Mouse (Mus musculus): Measurements from ENCODE around the gene Add3.

Add3 gene

DNA sequence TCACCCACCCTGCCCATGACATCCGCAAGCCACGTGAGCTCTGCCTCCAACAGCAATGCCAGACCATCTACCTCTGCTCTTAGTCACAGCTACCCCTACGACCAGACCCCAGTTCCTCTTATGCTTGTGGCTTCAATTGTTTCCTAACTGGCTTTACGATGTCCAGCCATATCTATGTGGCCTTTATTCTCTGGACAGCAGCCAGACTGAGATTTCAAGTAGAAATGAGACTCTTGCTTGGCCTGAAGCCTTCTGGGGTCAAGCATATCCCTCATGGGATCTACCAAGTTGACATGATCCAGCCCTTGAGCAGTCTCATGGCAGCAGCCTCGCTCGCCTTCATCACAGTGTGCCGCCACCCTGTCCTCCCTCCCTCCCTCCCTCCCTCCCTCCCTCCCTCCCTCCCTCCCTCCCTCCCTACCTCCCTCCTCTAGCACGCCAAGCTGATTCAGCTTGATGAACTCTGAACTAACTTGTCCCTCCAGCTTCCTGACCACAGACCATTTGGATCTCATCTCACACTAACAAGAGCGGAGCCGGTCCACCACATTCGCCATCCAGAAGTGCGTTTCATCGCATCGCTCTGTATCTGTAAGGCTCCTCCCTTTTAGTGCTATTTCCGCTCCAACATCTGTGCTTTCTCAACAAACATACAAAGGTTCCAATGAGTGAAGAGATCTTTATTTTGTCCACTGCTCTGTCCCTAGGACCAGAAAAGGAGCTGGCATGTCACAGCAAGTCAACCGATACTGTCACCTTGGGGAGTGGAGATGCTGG lies 9.7 kb upstream of the Add3 start:
- no peak for DNase-seq (ENCODE audit: low read depth, low spot score)

DNA sequence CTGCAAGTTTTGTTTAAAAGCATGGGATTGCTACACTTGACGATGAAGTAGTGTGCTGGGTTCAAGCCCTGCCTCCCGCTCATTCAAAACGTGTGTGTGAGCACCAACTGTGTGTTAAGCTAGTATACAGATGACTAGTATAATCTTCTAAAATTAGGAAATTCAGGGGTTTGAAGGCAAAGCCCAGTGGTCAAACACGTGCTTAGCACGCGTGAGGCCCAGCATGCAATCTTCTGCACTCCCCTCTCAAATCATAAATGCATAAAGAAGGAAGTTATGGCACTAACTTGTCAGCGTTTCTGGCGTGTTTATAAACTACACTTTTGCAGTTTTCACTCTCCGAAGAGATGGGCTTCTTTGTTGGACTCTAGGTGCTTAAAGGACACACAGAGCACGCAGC lies 7.8 kb upstream of the Add3 start:
- no peak for DNase-seq (ENCODE audit: low read depth, low spot score)

DNA sequence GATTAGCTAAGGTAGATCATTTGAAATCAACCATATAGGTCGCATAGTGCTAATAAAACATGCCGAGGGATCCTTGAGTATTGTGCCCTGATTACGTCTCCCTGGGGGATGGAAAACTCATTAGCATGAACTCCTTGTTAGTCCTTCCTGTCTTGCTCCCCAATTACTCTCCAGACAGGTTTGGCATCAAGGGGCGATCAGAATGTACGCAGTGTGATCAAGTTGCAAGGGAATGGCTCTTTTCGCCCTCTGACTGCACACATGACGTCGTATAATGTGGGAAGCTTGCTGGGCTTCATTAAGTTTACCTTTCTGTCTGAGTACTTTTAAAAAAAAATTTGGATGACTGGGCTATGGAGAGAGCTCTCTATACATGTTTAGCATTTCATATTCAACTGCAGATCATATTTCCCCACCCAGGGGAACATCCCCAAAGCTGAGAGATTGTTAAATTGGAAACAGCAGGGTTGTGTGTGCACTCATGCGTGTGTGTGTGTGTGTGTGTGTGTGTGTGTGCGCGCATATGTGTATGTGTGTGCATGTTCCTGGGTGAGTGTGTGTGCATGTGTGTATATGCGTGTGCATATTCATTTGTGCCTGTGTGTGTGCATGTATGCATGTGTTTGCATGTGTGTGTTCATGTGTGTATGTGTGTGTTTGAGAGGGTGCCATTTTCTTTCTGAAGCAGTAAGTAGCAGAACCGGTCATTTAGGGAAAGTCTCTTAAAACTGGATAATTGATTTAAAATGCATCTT lies 3.7 kb upstream of the Add3 start:
- no peak for DNase-seq (ENCODE audit: low read depth, low spot score)

DNA sequence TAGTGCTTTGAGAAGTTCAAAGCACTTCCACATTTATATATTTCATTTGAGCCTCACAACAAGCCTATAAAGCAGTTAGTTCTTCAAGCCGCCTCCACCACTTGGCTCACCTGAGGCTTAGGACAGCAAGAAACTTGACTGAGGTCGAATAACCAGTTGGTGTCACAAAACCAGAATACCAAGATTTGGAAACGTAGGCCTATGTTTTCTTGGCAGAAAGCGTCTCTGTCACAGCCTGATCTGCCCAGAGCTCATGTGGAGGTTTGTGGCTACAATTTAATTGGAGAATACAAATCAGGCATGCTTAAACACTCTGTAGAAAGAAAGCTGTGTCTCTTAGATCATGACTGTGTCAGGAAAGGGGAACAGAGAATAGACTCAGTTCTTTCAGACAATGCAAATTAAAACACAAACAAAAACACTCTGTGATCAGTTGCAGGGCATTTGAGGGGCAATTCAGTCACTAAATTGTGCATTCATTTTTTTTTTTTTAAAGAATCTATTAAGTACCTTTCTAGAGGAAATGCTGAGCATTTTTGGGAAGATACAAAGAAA lies 3.0 kb upstream of the Add3 start:
- no peak for DNase-seq (ENCODE audit: low read depth, low spot score)

DNA sequence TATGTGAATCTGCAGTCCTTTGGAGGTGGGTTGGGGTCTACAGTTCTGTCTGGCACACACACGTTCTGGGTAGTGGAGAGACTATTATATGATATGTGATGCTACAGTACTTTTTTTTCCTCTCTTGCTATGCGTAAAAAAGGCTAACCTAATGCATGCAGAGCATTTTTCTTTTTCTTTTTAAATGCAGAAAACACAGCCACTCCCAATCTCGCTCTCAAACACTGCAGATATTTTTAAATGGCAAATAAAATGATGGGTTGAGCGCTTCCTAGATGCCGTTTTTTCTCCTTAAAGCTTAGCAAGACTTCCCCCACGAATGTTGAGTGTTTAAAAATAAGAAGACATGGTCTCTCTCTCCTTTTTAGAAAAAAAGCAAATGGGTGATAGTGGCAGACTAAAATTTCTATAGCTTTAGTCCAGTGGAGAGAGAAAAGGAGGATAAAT lies 584 bp downstream of the Add3 start:
- DNase-seq (ENCODE audit: low read depth, low spot score) = no peak

DNA sequence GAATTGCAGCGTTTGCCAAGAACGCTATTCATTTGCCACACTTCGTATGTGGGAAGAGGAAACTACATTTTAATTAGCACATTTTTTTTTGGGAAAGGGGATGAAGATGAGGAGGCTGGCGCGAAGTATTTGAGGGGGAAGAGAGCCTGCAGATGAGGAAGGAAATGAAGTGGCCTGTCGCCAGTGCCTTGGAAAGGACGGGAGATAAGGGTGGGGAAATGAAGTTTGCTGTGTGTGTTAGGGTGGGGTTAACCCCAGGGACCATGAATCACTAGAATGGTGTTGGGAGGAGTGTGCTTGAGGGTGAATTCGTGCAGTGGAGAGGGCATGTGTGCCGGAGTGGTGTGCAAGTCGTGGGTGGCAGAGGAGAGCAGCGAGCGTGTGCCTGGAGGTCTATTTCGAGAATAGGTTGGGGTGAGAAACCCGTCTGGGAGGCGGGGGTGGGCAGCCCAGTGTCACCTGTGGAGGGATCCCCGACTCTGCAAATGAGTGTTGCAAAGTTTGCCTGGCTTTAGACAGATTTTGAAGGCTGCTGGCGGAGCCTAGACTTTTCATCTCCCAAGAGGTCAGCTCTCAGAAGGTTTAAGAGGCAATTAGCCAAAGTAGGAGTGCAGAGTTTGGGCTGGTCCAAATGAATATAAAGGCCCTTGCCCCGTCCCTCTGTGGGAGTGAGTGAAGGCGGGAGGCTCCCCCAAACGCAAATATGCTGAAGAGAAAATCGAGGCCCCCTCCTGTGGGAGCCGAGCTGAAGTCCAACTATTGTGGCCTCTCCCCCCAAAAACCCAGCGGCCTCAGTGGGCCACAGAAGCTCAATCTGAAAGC lies 1.2 kb downstream of the Add3 start:
- peak; percentile 18 for DNase-seq (ENCODE audit: low read depth, low spot score)

DNA sequence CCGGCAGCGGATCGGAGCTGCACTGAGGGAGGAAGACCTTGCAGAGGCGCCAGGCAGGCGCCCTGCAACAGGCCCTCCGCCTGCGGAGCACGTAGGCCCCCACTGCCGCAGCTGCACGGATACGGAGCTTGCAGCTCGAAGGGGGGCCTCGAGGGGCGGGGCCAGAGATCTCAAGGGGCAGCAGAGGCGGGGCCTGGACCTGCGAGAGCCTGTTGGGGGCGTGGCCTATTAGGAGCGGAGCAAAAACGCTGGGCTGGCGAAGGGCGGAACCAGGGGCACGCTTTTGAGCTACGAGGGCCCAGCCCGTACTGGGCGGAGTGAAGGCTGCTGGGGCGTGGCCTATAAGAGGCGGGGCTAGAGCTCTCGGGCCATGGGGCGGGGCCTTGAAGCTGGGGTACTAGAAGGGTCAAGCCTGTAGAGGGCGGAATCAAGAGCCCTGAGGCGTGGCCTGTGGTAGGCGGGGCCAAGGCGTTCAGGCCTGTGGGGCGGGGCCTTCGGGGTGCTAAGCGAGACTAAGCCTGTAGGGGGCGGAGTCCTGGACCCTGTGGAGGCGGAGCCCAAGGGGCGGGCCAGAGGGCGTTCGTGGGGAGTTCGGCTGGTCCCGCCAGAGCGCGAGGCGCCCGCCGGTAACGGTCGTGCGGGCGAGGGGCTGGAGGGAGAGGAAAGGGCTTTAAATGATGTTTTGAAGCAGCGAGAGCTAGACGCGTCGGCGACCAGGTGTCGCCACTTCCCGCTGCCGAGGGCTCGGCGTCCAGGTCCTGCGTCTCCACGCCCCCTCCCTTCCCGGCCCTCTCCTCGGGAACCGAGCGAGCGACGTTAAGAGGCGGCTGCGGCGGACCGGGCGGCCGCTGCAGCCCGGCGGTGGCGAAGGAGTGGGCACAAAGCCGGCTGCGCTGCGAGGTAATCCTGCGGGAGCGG lies 2.2 kb downstream of the Add3 start:
- peak; percentile 100 for DNase-seq (ENCODE audit: low read depth, low spot score)

DNA sequence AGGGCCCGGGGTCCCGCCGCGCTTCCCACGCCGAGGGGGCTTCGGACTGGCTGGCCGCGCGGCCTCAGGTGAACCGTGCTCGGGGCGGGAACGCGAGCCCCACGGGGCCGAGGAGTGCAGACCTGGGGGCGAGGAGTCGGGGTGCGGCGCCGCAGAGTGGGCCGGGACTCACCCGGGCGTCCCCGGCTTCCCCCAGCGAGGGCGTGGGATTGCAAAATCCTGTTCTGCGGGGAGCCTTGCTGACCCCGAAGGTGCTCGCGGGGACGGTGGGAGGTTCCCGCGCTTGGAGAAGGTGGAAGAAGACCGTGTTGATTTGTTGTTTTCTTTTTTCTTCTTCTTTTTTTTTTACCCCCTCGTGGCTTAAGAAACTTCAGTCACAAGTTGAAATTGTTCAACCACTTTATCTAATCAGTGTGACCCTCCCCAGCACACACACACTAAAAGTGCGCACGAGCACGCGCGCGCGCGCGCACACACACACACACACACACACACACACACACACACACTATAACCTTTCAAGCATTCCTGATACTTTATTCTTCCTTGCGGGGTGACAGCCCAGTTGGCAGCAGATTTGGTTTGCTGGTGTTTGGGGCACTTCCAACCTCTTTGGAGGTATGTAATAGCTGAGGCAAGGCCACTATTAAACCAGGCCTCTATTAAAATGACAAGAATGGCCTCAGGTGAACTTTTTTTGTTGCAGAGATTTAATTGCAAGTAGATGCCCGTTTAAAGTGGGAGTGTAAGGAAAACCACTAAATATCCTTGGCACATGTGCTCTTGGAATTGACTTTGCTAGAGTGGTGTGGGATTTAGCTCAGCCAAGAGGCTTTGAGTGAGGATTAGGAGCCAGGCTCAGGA lies 3.1 kb downstream of the Add3 start:
- peak; percentile 51 for DNase-seq (ENCODE audit: low read depth, low spot score)

DNA sequence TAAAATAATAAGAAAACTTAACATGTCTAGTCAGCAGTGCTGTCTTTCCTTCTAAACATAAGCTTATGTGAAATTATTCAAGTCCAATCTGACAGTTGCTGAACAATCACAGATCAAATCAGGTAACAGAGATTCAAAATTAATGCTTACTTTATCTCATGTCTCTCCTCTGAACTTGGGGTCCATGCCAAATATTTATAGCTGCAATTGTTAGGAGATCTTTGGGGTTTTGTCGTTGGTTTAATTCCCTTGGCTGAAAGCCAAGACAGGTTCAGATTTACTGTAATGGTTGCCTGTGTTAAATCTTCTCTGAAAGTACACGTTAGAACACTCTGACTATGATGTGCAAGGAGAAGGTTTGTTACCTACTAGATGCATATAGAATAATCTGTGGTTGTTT lies 4.8 kb downstream of the Add3 start:
- DNase-seq (ENCODE audit: low read depth, low spot score) = no peak

DNA sequence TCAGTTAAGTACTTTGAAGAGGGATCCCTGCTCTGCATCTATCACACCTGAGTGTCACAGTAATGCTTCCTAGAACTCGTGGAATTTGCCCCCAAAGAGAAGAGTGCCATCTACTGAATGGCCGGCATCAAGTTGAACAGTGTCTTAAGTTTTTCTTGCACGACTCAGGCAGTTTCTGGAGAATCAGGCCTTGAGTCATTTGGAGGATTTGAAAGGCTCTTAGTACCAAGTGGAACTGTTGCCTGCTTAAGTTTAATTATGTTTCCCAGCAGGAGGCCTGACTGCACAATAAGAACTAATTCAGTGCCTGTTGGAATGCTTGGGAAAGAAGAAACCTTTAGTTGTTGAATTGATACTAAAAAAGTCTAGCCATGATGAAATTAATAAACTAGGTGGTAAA lies 9.1 kb downstream of the Add3 start:
- peak; percentile 29 for DNase-seq (ENCODE audit: low read depth, low spot score)

DNA sequence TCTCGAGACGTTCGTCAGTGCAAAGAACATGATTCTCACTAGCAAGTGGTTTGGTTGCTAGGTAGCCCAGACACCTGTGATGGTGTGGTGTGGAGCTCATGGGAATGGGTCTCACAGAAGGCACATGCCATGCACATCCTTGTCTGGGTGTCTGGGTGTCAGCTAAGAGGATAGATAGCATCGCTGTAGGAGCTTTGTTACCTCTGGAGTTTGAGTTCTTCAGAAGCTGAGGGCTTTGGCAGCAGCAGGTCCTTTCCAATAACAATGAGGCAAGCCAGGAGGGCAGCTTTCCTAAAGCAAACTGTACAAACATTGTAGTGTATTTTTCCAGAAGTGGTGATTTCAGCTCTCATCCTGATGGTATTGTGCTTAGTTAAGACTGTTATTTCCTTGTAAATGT lies 12.2 kb downstream of the Add3 start:
- DNase-seq (ENCODE audit: low read depth, low spot score) = no peak

DNA sequence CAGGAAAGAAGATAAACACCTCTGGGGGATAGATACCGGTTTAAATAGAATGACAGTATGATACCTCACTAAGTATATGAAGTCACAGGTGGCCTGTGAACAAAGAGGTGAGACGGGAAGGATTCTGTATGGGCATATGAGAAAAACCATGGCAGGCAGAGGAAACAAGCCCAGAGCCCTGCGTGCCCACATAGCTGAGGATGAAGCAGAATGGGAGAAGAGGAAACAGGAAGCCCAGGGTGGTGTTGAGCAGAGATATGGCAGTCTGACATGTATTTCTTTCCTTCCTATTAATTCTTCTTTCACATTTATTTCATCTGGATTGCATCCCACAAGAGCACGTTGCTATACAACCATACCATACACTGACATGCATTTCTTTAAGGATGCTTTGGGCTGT lies 12.9 kb downstream of the Add3 start:
- no peak for DNase-seq (ENCODE audit: low read depth, low spot score)

DNA sequence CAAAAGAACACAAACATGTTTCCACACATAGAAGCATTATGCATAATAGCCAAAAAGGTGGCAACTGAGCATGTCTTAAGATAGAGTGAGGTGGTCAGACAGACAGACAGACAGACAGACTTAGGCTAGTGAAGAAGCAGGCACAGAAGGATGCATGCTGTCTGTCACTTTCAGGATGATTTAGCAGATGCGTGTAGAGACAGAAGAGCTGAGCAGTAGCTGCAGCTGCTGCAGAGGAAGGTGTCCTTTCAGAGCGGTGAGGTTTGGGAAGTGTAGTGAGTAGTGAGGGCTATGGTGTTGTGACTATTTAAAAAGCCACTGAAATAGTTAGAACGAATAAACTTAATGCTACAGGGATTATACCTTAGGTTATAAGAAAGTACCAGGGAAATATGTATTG lies 13.9 kb downstream of the Add3 start:
- DNase-seq (ENCODE audit: low read depth, low spot score) = no peak

DNA sequence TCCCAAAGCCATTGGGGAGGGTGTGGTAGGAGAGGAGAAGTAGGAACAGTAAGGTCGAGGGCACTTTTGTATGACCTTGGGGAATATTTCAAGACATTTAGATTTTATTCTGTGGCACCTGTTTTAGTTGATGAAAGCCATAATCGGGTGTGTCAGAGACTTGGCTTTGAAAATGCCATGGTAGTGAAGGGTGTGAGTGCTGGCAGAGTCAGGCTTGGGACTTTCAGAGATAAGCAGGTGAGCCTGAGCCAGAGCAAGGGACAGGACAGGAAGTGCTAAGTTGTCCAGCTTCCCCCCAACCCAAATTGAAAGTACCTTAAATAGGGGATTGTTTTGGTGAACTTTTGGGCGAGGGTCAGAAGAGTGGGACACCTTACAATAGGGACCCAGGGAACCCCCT lies 16.1 kb downstream of the Add3 start:
- no peak for DNase-seq (ENCODE audit: low read depth, low spot score)

DNA sequence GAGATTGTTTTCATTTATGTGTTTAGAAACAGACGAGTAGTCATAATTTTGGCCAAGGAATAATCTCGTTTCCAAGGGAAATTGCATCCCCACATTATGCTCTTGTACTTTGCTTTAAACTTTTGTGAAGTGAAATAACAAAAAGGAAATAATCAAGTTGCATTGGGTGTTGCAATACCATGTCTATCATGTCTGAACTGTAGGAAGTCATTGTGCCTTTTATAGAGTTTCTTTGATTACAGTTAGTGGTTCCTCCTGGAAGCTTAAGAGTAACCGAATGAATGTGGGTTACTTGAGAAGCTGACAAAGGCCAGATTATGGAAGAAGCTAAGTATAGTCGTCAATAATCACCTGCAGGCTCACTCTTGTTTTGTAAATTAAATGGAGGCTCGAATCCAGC lies 16.9 kb downstream of the Add3 start:
- no peak for DNase-seq (ENCODE audit: low read depth, low spot score)

DNA sequence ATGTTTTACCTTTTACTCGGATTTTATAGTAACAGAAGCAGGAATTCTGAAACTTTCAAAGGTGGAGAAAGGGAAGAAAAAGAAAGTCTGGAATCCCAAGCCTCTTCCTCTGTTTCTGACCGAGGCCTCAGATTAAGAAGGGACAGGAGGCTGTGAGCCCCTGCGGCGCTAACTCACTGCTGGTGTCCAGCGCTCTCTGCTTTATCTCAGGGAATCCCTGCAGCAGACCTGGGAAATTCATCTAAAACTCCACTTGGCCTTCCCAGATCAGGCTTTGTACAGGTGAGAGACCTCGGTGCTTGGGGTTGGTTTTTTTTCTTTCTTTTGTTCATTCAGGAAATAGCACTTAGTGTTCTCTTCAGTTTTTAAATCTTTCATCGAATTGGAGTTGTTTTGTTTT lies 19.1 kb downstream of the Add3 start:
- DNase-seq (ENCODE audit: low read depth, low spot score) = no peak

DNA sequence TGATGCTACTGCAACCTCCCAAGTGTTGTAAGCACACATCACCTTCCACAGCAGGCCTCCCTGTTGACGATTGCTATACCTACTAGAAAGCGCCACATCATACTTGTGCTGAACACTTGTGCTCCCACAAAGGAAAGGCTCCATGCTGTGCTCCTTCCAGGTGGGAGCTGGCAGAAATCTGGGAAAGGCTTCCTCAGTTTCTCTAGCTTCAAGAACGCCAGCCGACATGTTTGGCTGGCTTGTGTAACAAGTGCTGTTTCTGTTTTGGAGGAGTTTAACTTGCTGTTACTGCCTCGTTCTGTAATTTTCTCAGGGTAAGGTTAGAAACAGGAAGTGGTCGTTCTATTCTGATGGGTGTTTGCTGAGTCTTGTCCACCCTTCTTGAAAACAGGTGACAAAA lies 22.7 kb downstream of the Add3 start:
- no peak for DNase-seq (ENCODE audit: low read depth, low spot score)

DNA sequence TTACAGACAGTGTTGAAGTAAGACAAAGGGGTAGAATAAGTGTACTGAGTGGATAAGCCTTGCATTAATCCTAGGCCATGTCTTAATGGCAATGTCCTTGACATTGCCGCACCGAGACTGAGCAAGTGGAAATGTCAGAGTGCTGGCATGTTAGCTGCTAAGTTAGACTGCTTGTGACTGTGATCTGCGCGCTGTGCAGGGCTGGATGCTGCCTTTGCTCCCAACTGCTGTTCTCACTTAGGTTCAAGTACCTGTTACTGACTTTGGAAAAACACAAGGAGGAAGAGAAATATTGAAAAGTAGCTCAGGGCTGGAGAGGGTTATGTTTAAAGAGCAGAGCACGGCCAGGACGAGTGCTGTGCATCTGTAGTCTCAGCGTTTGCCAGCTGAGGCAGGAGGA lies 24.4 kb downstream of the Add3 start:
- DNase-seq (ENCODE audit: low read depth, low spot score) = no peak

DNA sequence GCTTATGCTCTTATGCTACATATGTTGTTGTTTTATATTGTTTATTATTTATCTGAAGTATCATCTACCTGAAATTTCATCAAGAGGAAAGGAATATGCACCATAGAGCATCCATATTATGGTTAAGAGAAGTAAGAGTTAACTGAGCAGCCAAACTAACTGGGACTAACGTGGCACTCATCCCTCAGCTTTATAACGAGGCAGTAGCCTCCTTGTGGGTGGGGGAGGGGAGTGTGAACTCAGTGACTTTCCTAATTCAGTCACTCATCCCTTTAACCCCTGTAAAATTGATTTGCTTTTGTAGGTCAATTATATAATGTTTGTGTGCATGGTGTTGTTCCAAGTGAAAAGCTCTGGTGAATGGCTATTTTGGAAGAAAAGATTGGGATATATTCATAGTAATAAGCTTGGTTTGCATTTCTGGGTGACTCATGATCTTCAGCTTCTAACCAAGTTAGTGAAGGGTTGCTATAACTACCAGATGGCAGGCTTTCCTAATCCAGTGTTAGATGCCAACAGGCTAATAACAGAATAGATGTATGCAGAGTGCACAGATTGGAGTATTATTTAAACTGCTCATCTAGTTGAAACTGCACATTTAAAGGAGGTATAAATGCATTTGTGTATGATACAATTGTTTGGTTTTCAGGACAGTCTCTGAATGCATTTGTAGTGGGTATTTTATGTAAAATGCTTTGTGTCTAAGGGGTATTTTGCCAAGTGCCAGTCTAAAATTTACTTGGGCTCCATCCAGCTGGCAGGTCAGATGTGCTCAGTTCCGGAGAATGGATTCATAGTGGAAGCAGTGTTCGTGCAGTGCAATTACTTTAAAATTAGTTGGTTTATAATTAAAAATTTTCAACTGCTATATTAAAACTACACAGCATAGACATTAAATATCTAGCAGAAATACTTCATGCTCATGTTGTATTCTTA lies 25.3 kb downstream of the Add3 start:
- DNase-seq (ENCODE audit: low read depth, low spot score) = no peak
